Mouse (Mus musculus) embryonic facial prominence, embryonic 15.5 days (tissue): ENCODE measurements around the gene Lekr1. TPM values are rescaled to one million over a fixed set of nuclear protein-coding genes. Genes with fewer than 3 reads are reported as not detected.

Experiments
- ATAC-seq: fragments of 200-750 bp; cut with Nextera tagmentation; 2 replicates; pipeline ENCODE4 v1.8.0; 2017; ENCODE audit warnings: low read depth, moderate TSS enrichment; ENCODE audit not compliant: insufficient number of reproducible peaks, low FRiP score, low TSS enrichment
- H3K27ac ChIP-seq: fragments of 300-500 bp; sonication (generic); replicated peaks from 2 replicates; pipeline ENCODE4 v1.5.1; 2015; ENCODE audit warnings: mild to moderate bottlenecking, inconsistent platforms
- H3K27me3 ChIP-seq: fragments of 300-500 bp; sonication (generic); 2 replicates; pipeline ENCODE4 v1.6.1; 2015; ENCODE audit warnings: inconsistent platforms
- H3K36me3 ChIP-seq: fragments of 300-500 bp; sonication (generic); 2 replicates; pipeline ENCODE4 v1.6.1; 2015; ENCODE audit warnings: mild to moderate bottlenecking, inconsistent platforms
- H3K4me1 ChIP-seq: fragments of 300-500 bp; sonication (generic); 2 replicates; pipeline ENCODE4 v1.6.1; 2015; ENCODE audit warnings: inconsistent platforms
- H3K4me2 ChIP-seq: fragments of 300-500 bp; sonication (generic); replicated peaks from 2 replicates; pipeline ENCODE4 v1.6.1; 2015; ENCODE audit warnings: mild to moderate bottlenecking, inconsistent platforms
- H3K4me3 ChIP-seq: fragments of 300-500 bp; sonication (generic); replicated peaks from 2 replicates; pipeline ENCODE4 v1.5.1; 2015; ENCODE audit warnings: mild to moderate bottlenecking, inconsistent platforms
- H3K9ac ChIP-seq: fragments of 300-500 bp; sonication (generic); 2 replicates; pipeline ENCODE4 v1.6.1; 2015; ENCODE audit warnings: inconsistent platforms
- H3K9me3 ChIP-seq: fragments of 300-500 bp; sonication (generic); replicated peaks from 2 replicates; pipeline ENCODE4 v1.6.1; 2016; ENCODE audit warnings: inconsistent platforms
- WGBS: fragments of 180-500 bp; shearing (Covaris S2); methylation state at CpG from one replicate; pipeline ENCODE4 v1.1.7; 2015; 5-methylcytosine and 5-hydroxymethylcytosine counted together
- polyA plus RNA-seq: library from polyadenylated mRNA; unstranded; fragments of >200 nt; fragmentation: Nextera tagmentation; extraction: Ambion mirVana; gene quantifications from 2 replicates; pipeline ENCODE4 v1.2.1, GENCODE M21; 2015

Gene Lekr1
- polyA plus RNA-seq, 1 experiment from 2014 or later, result 8.1 TPM

- peaks cover 15% of the 10 kb centered on the region for H3K4me1 ChIP-seq
- H3K4me3 ChIP-seq, result no peak overlapping the region
- peaks cover 11% of the 10 kb centered on the region; the same call in 1 of the 2 replicates for H3K27me3 ChIP-seq
- ATAC-seq, result no peak
- 43% methylated on average over 12 of the region's 12 CpGs for WGBS
- H3K27ac ChIP-seq, result no peak overlapping the region
- no peak overlapping the region for H3K9ac ChIP-seq
- no peaks in the 10 kb centered on the region for H3K9me3 ChIP-seq
- H3K4me2 ChIP-seq, result no peak overlapping the region
- no peaks in the 10 kb centered on the region for H3K36me3 ChIP-seq
Observed at GRCm38 (mm10) chr3:65656902-65657660, 8.9 kb upstream of the Lekr1 start.

- WGBS, result 14% methylated on average over 18 of the region's 18 CpGs
- H3K27ac ChIP-seq, result peak overlapping the region; percentile 77; the same call in 1 of the 2 replicates
Observed at GRCm38 (mm10) chr3:65658081-65658612, 7.9 kb upstream of the Lekr1 start.

GRCm38 (mm10) chr3:65658721-65659619 lies 7.1 kb upstream of the Lekr1 start:
- ATAC-seq, result peak; percentile 84
- Histone ChIP-seq H3K4me3 (peak overlapping the region; percentile 63), H3K9ac (peak overlapping the region; percentile 60), H3K4me1 (peaks cover 20% of the 10 kb centered on the region), H3K9me3 (no peaks in the 10 kb centered on the region), H3K4me2 (peak overlapping the region; percentile 97), H3K27ac (peak overlapping the region; percentile 77), H3K27me3 (peaks cover 11% of the 10 kb centered on the region; the same call in 1 of the 2 replicates), H3K36me3 (no peaks in the 10 kb centered on the region)
- under 1% methylated on average over 72 of the region's 72 CpGs for WGBS

More at GRCm38 (mm10) chr3:65658081-65658612, 7.9 kb upstream of the Lekr1 start:
- Histone ChIP-seq H3K4me3 (peak overlapping the region; percentile 63), H3K4me1 (peaks cover 18% of the 10 kb centered on the region), H3K4me2 (peak overlapping the region; percentile 97), H3K27me3 (peaks cover 11% of the 10 kb centered on the region; the same call in 1 of the 2 replicates), H3K9ac (no peak overlapping the region), H3K9me3 (no peaks in the 10 kb centered on the region), H3K36me3 (no peaks in the 10 kb centered on the region)
- no peak for ATAC-seq

- peak overlapping the region; percentile 77 for H3K27ac ChIP-seq
- no peaks in the 10 kb centered on the region for H3K36me3 ChIP-seq
- peak overlapping the region; percentile 60 for H3K9ac ChIP-seq
- 4% methylated on average over 9 of the region's 9 CpGs for WGBS
- peak overlapping the region; percentile 63 for H3K4me3 ChIP-seq
- H3K4me2 ChIP-seq, result peak overlapping the region; percentile 97
- H3K4me1 ChIP-seq, result peaks cover 19% of the 10 kb centered on the region
- peaks cover 11% of the 10 kb centered on the region; the same call in 1 of the 2 replicates for H3K27me3 ChIP-seq
- no peaks in the 10 kb centered on the region for H3K9me3 ChIP-seq
- no peak for ATAC-seq
Observed at GRCm38 (mm10) chr3:65659620-65659932, 6.5 kb upstream of the Lekr1 start.

- WGBS, result 89% methylated on average over 4 of the region's 4 CpGs
- Histone ChIP-seq H3K27me3 (peaks cover 11% of the 10 kb centered on the region; the same call in 1 of the 2 replicates), H3K4me3 (no peak overlapping the region), H3K4me1 (peaks cover 13% of the 10 kb centered on the region; the same call in 1 of the 2 replicates), H3K9me3 (no peaks in the 10 kb centered on the region), H3K4me2 (no peak overlapping the region), H3K9ac (no peak overlapping the region), H3K27ac (no peak overlapping the region), H3K36me3 (no peaks in the 10 kb centered on the region)
- no peak for ATAC-seq
Observed at GRCm38 (mm10) chr3:65660336-65660735, 5.7 kb upstream of the Lekr1 start.

- no peak for ATAC-seq
- H3K4me2 ChIP-seq, result no peak overlapping the region
- H3K9ac ChIP-seq, result no peak overlapping the region
- peaks cover 6% of the 10 kb centered on the region; the same call in 1 of the 2 replicates for H3K27me3 ChIP-seq
- H3K27ac ChIP-seq, result no peak overlapping the region
- no peaks in the 10 kb centered on the region for H3K36me3 ChIP-seq
- WGBS, result 73% methylated on average over 3 of the region's 3 CpGs
- H3K4me1 ChIP-seq, result peaks cover 19% of the 10 kb centered on the region
- no peaks in the 10 kb centered on the region for H3K9me3 ChIP-seq
- no peak overlapping the region for H3K4me3 ChIP-seq
Observed at GRCm38 (mm10) chr3:65661731-65662130, 4.3 kb upstream of the Lekr1 start.

- peaks cover 15% of the 10 kb centered on the region for H3K4me1 ChIP-seq
- no peaks in the 10 kb centered on the region for H3K27me3 ChIP-seq
- no peak for ATAC-seq
- WGBS, result 36% methylated on average over 11 of the region's 11 CpGs
- H3K36me3 ChIP-seq, result no peaks in the 10 kb centered on the region
- H3K4me3 ChIP-seq, result no peak overlapping the region
- H3K9ac ChIP-seq, result no peak overlapping the region
- H3K9me3 ChIP-seq, result no peaks in the 10 kb centered on the region
- H3K4me2 ChIP-seq, result no peak overlapping the region
- 0 out of 2 replicates have a peak overlapping the region, but pooled peaks have one; percentile 4 for H3K27ac ChIP-seq
Observed at GRCm38 (mm10) chr3:65663176-65663575, 2.9 kb upstream of the Lekr1 start.

- Histone ChIP-seq H3K4me2 (no peak overlapping the region), H3K4me1 (peaks cover 6% of the 10 kb centered on the region), H3K4me3 (no peak overlapping the region), H3K27me3 (no peaks in the 10 kb centered on the region), H3K9me3 (no peaks in the 10 kb centered on the region), H3K27ac (no peak overlapping the region), H3K36me3 (no peaks in the 10 kb centered on the region), H3K9ac (no peak overlapping the region)
- no peak for ATAC-seq
- WGBS, result 51% methylated on average over 6 of the region's 6 CpGs
Observed at GRCm38 (mm10) chr3:65670216-65670615, 4.2 kb downstream of the Lekr1 start.

GRCm38 (mm10) chr3:65673725-65674124 lies 7.7 kb downstream of the Lekr1 start:
- H3K4me1 ChIP-seq, result no peaks in the 10 kb centered on the region
- H3K36me3 ChIP-seq, result no peaks in the 10 kb centered on the region
- no peak for ATAC-seq
- H3K4me3 ChIP-seq, result no peak overlapping the region
- WGBS, result 37% methylated on average over 8 of the region's 8 CpGs
- no peak overlapping the region for H3K4me2 ChIP-seq
- H3K9ac ChIP-seq, result no peak overlapping the region
- H3K9me3 ChIP-seq, result no peaks in the 10 kb centered on the region
- H3K27ac ChIP-seq, result no peak overlapping the region
- H3K27me3 ChIP-seq, result no peaks in the 10 kb centered on the region

- Histone ChIP-seq H3K9ac (no peak overlapping the region), H3K9me3 (no peaks in the 10 kb centered on the region), H3K4me2 (no peak overlapping the region), H3K27ac (no peak overlapping the region), H3K36me3 (no peaks in the 10 kb centered on the region), H3K27me3 (no peaks in the 10 kb centered on the region), H3K4me3 (no peak overlapping the region), H3K4me1 (no peaks in the 10 kb centered on the region)
- ATAC-seq, result no peak
- WGBS, result 73% methylated on average over 1 of the region's 1 CpGs
Observed at GRCm38 (mm10) chr3:65680612-65681011, 14.6 kb downstream of the Lekr1 start.

GRCm38 (mm10) chr3:65689705-65690104 lies 23.7 kb downstream of the Lekr1 start:
- ATAC-seq, result no peak
- no peak overlapping the region for H3K27ac ChIP-seq
- H3K4me1 ChIP-seq, result no peaks in the 10 kb centered on the region
- no peak overlapping the region for H3K4me2 ChIP-seq
- H3K36me3 ChIP-seq, result no peaks in the 10 kb centered on the region
- no peak overlapping the region for H3K9ac ChIP-seq
- 36% methylated on average over 2 of the region's 2 CpGs for WGBS
- H3K27me3 ChIP-seq, result no peaks in the 10 kb centered on the region
- H3K4me3 ChIP-seq, result no peak overlapping the region
- H3K9me3 ChIP-seq, result no peaks in the 10 kb centered on the region
